ENCODE assay signal across 9 mouse cellular contexts in the genomic region with DNA sequence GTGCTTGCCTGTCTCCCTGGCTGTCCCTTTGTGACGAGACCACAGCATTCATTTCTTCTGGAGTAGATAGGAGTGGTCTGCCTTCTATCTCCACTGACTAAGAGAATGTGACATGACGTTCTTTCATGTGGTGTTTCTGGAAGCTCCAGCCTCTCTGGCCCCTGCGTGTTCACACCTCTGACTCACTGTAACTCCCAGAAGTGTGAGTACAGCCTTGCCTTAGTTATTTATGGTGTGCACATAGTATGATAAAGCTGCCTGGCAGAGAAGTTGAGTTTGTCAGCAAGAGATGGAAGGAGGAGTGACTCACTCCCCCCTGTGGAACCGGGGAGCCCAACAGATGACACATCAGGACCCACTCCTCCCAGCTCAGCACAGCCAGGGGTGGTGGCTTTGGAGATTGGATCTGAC. TPM values are rescaled to one million over a fixed set of nuclear protein-coding genes. Genes with fewer than 3 reads are reported as not detected.
DNase-seq lines count a peak whose midpoint lies in the region; ATAC-seq and TF ChIP-seq lines count a peak whose summit lies in the region.
"Had no signal": no experiment of that assay in that cellular context is flagged by ENCODE, and none has a peak within 500 bp of the region (broad histone marks: within the 10 kb centered on the region; RNA-seq: fewer than 3 reads in every experiment).

No protein-coding gene starts in this region.

- H3K9ac ChIP-seq in hindbrain, embryonic 12.5 days: no peak overlapping the region
- H3K9ac ChIP-seq: neural tube, embryonic 13.5 days had no signal

- H3K4me2 ChIP-seq in hindbrain, embryonic 12.5 days (replicated peaks): no peak overlapping the region
- H3K4me2 ChIP-seq: neural tube, embryonic 13.5 days had no signal

- H3K27ac ChIP-seq in gastrocnemius, adult 2 months: peak overlapping the region; percentile 65
- H3K27ac ChIP-seq in hindbrain, embryonic 12.5 days: no peak overlapping the region
- H3K27ac ChIP-seq: neural tube, embryonic 13.5 days had no signal

- no peaks in the 10 kb centered on the region for H3K36me3 ChIP-seq in hindbrain, embryonic 12.5 days
- H3K36me3 ChIP-seq: neural tube, embryonic 13.5 days had no signal

- ATAC-seq in hindbrain, embryonic 12.5 days (ENCODE audit: low FRiP score): no peak

- peaks cover 9% of the 10 kb centered on the region for H3K4me1 ChIP-seq in hindbrain, embryonic 12.5 days
- H3K4me1 ChIP-seq: neural tube, embryonic 13.5 days had no signal

- no peaks in the 10 kb centered on the region for H3K9me3 ChIP-seq in hindbrain, embryonic 12.5 days (replicated peaks)
- H3K9me3 ChIP-seq: neural tube, embryonic 13.5 days had no signal

- no peaks in the 10 kb centered on the region; the same call in 1 of the 2 replicates for H3K27me3 ChIP-seq in hindbrain, embryonic 12.5 days
- H3K27me3 ChIP-seq: neural tube, embryonic 13.5 days had no signal

- 77% methylated on average over 4 of the region's 4 CpGs for WGBS in hindbrain, embryonic 12.5 days

- DNase-seq in gastrocnemius, adult 2 months: peak; percentile 52
- no peak for DNase-seq in gastrocnemius, adult 8-10 months (ENCODE audit: low spot score in 2 of 2)
- peak; percentile 36 for DNase-seq in right cerebral cortex, postnatal 25 days
- DNase-seq in right cerebral cortex, postnatal 14 days: no peak
- peak; percentile 37 for DNase-seq in heart, postnatal 4 days
- DNase-seq in adipocyte (ENCODE audit: low spot score): no peak
- no peak for DNase-seq in thymus, postnatal 0 days (ENCODE audit: low spot score)

- intact Hi-C loops in gastrocnemius, adult 2 months (cut with DNase I): no loop called here

- no peak for TF ChIP-seq CTCF in gastrocnemius, adult 2 months (IDR thresholded peaks at IDR 0.05)

- no peak overlapping the region for H3K4me3 ChIP-seq in gastrocnemius, adult 2 months
- no peak overlapping the region for H3K4me3 ChIP-seq in hindbrain, embryonic 12.5 days
- H3K4me3 ChIP-seq: neural tube, embryonic 13.5 days had no signal

RNA-seq across cellular contexts. Expression of a gene that starts 34.4 kb away (rescaled TPM):
- 1 to 10 TPM in 1 of 2 experiments, under 1 TPM in 1; 0.86 to 1.1 TPM for total RNA-seq in gastrocnemius, adult 2 months (2021)
- 1 to 10 TPM in 1 of 4 experiments, under 1 TPM in 3; 0.27 to 1.6 (median 0.49) TPM for total RNA-seq in gastrocnemius, adult 8-10 months (2022)
- total RNA-seq in heart, postnatal 4 days (2021): 1 to 10 TPM; 6.2 to 6.8 TPM
- polyA plus RNA-seq in thymus, postnatal 0 days (2015; fragmentation: Nextera tagmentation; extraction: Ambion mirVana): 5.9 and 7.3 TPM in 2 replicates
- 2.5 and 2.8 TPM in 2 replicates for polyA plus RNA-seq in hindbrain, embryonic 12.5 days (2016; fragmentation: Nextera tagmentation; extraction: Ambion mirVana)

Comparison
In these comparisons a context has a peak if more than half of its experiments do, and no peak if none do; other contexts are left out.
1. DNase-seq: peak in gastrocnemius, adult 2 months (single experiment), right cerebral cortex, postnatal 25 days (single experiment) and heart, postnatal 4 days (single experiment); none in gastrocnemius, adult 8-10 months (0 of 2), right cerebral cortex, postnatal 14 days (single experiment), adipocyte (single experiment) and thymus, postnatal 0 days (single experiment).